Mouse (Mus musculus): ENCODE measurements around the gene 1810062G17Rik. TPM values are rescaled to one million over a fixed set of nuclear protein-coding genes. Genes with fewer than 3 reads are reported as not detected.

Gene 1810062G17Rik
- polyA plus RNA-seq, 1 experiment, result 0.46 TPM

DNA sequence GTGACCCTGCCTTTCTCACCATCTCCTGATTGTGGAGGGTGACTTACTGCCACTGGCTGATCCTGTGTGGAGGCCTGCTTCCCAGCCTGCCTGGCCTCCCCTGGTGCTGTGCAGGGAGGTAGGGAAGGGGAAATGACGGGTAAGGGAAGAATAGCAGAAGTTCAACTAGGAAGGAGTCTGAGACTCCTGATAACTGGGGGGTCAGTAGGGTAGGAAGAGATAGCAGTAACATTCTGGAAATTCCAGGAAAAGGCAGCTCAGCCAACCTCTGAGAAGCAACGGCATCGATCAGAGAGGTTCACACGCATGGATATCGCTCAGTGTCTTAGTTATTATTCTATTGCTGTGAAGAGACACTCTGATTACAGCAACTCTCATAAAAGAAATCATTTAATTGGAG, 15.8 kb downstream of the 1810062G17Rik start:
- H3K4me3 ChIP-seq, result no peak overlapping the region
- TF ChIP-seq CEBPB (IDR thresholded peaks at IDR 0.05; ENCODE audit: insufficient read depth, poor library complexity, severe bottlenecking), result no peak
- no peak for TF ChIP-seq MAX (IDR thresholded peaks at IDR 0.05; ENCODE audit: low read depth)
- TF ChIP-seq MYOD1 (IDR thresholded peaks at IDR 0.05; ENCODE audit: control insufficient read depth in 1 of 3, insufficient read length in 2 of 3, low read depth in 2 of 3), result no peak
- TF ChIP-seq POLR2AphosphoS2 (IDR thresholded peaks at IDR 0.05; ENCODE audit: insufficient read length, low read depth), result no peak
- TF ChIP-seq E2F4 (IDR thresholded peaks at IDR 0.05; ENCODE audit: insufficient read depth), result no peak
- no peak for TF ChIP-seq SRF (IDR thresholded peaks at IDR 0.05; ENCODE audit: control insufficient read depth, insufficient read length, low read depth)
- TF ChIP-seq REST (IDR thresholded peaks at IDR 0.05; ENCODE audit: insufficient read depth, insufficient read length), result no peak
- TF ChIP-seq POLR2A (IDR thresholded peaks at IDR 0.05; ENCODE audit: insufficient read length, low read depth), result no peak
- no peak for TF ChIP-seq TCF3 (IDR thresholded peaks at IDR 0.05; ENCODE audit: insufficient read length, low read depth)
- H3K4me2 ChIP-seq (ENCODE audit: low read depth), result no peak overlapping the region
- no peaks in the 10 kb centered on the region for H3K27me3 ChIP-seq (ENCODE audit: control insufficient read depth, insufficient read depth, insufficient read length)
- H3K79me2 ChIP-seq (ENCODE audit: control insufficient read depth, insufficient read depth), result no peaks in the 10 kb centered on the region
- no peaks in the 10 kb centered on the region for H3K36me3 ChIP-seq (ENCODE audit: control insufficient read depth, insufficient read depth)
- H3ac ChIP-seq (ENCODE audit: control insufficient read depth, insufficient read length), result no peak overlapping the region

DNA sequence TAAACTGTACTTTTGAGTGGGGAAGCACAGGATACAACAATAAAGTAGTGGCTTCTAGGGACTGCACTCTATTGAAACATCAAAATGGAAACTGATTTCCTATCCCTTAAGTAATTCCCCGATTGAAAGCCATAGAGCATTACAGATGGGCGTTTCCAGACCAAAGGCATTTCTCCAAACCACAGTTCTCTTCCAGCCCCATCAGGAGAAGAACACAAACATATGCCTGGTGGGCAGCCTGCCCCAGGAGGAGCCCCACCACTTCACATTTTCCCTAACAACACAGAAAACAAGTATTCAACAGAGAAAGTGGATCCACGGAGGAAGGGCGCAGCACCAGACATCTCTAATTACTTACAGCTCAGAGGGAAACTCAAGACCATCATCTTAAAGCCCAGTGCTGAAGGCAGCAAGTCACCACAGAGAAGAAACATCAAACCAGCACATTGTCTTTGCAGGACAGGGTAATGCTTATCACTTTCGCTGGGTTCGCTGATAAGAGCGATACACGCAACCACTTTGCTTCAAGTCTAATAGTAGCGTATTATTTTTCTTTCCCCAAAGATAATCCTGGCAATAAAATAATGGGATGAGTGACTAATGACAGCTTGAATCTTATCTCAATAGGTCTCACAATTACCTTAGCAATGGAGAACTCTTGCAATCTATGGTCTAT, 17.1 kb downstream of the 1810062G17Rik start:
- no peaks in the 10 kb centered on the region for H3K79me2 ChIP-seq (ENCODE audit: control insufficient read depth, insufficient read depth)
- H3K4me2 ChIP-seq (ENCODE audit: low read depth), result peak overlapping the region; percentile 90
- H3ac ChIP-seq (ENCODE audit: control insufficient read depth, insufficient read length), result no peak overlapping the region
- no peaks in the 10 kb centered on the region for H3K27me3 ChIP-seq (ENCODE audit: control insufficient read depth, insufficient read depth, insufficient read length)
- H3K4me3 ChIP-seq, result no peak overlapping the region
- no peaks in the 10 kb centered on the region for H3K36me3 ChIP-seq (ENCODE audit: control insufficient read depth, insufficient read depth)
- TF ChIP-seq POLR2A (IDR thresholded peaks at IDR 0.05; ENCODE audit: insufficient read length, low read depth), result no peak
- no peak for TF ChIP-seq USF1 (IDR thresholded peaks at IDR 0.05; ENCODE audit: low read depth)
- no peak for TF ChIP-seq SRF (IDR thresholded peaks at IDR 0.05; ENCODE audit: control insufficient read depth, insufficient read length, low read depth)
- no peak for TF ChIP-seq MYOD1 (IDR thresholded peaks at IDR 0.05; ENCODE audit: control insufficient read depth in 1 of 3, insufficient read length in 2 of 3, low read depth in 2 of 3)
- TF ChIP-seq POLR2AphosphoS2 (IDR thresholded peaks at IDR 0.05; ENCODE audit: insufficient read length, low read depth), result no peak
- no peak for TF ChIP-seq MYOG (IDR thresholded peaks at IDR 0.05; ENCODE audit: control insufficient read depth in 1 of 3, insufficient read depth in 1 of 3, insufficient read length in 2 of 3, low read depth in 2 of 3)
- TF ChIP-seq TCF3 (IDR thresholded peaks at IDR 0.05; ENCODE audit: insufficient read length, low read depth), result no peak

DNA sequence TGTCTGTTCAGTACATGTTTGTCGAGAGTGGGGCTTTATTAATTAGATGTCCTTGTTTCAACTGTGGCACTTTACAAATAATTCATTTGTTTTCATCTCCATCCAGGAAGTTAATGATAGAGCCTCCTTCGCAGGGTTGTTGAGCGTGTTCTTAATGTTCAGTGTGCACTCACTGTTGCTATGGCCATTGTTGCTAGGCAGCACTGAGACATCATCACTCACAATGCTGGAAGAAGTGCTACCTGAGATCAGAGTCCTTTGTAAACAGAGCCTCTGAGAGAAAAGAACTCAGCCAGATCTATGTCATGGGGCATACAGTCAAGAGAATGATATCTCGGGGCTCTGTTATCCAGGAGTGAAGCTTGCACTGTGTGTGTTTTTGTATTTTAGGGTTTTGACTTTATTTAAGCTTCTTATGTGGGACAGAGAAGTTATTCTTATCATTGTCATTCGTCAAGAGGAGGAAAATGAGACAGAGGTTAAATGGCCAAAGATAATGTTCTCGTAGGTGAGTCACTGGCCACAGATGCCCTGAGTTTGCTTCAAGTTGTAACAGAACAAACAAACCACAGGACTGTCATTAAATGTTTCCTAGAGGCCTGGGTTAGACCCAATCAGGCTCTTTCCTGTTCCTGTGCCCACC, 18.0 kb downstream of the 1810062G17Rik start:
- Histone ChIP-seq H3ac (ENCODE audit: control insufficient read depth, insufficient read length) (no peak overlapping the region), H3K4me3 (no peak overlapping the region), H3K36me3 (ENCODE audit: control insufficient read depth, insufficient read depth) (no peaks in the 10 kb centered on the region), H3K79me2 (ENCODE audit: control insufficient read depth, insufficient read depth) (no peaks in the 10 kb centered on the region), H3K27me3 (ENCODE audit: control insufficient read depth, insufficient read depth, insufficient read length) (no peaks in the 10 kb centered on the region), H3K4me2 (ENCODE audit: low read depth) (peak overlapping the region; percentile 90)
- TF ChIP-seq MYOD1 (IDR thresholded peaks at IDR 0.05; ENCODE audit: control insufficient read depth in 1 of 3, insufficient read length in 2 of 3, low read depth in 2 of 3), result no peak

DNA sequence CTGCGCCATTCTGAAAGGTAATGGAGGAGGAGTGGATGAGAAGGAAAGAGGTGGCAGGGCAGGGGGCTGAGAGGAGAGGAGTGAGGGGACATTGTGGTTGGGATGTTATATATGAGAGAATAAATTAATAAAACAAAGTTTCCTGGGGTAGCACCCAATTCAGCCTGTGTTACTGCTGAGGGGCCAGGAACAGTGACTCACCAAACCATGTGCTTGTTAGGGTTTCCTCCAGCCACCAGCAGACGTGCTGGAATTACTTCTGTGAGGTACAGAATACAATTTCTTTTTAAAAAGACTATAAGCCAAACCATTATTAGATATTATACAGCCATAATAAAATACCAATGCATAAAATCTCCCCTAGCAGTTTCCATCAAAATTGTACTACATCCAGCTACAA, 18.9 kb downstream of the 1810062G17Rik start:
- Histone ChIP-seq H3ac (ENCODE audit: control insufficient read depth, insufficient read length) (no peak overlapping the region), H3K27me3 (ENCODE audit: control insufficient read depth, insufficient read depth, insufficient read length) (no peaks in the 10 kb centered on the region), H3K79me2 (ENCODE audit: control insufficient read depth, insufficient read depth) (no peaks in the 10 kb centered on the region), H3K4me2 (ENCODE audit: low read depth) (peak overlapping the region; percentile 90), H3K4me3 (no peak overlapping the region), H3K36me3 (ENCODE audit: control insufficient read depth, insufficient read depth) (no peaks in the 10 kb centered on the region)
- no peak for TF ChIP-seq TCF3 (IDR thresholded peaks at IDR 0.05; ENCODE audit: insufficient read length, low read depth)
- no peak for TF ChIP-seq E2F4 (IDR thresholded peaks at IDR 0.05; ENCODE audit: insufficient read depth)
- TF ChIP-seq MYOD1 (IDR thresholded peaks at IDR 0.05; ENCODE audit: control insufficient read depth in 1 of 3, insufficient read length in 2 of 3, low read depth in 2 of 3), result no peak
- TF ChIP-seq MAX (IDR thresholded peaks at IDR 0.05; ENCODE audit: low read depth), result no peak
- no peak for TF ChIP-seq REST (IDR thresholded peaks at IDR 0.05; ENCODE audit: insufficient read depth, insufficient read length)
- TF ChIP-seq MYOG (IDR thresholded peaks at IDR 0.05; ENCODE audit: control insufficient read depth in 1 of 3, insufficient read depth in 1 of 3, insufficient read length in 2 of 3, low read depth in 2 of 3), result no peak
- TF ChIP-seq SRF (IDR thresholded peaks at IDR 0.05; ENCODE audit: control insufficient read depth, insufficient read length, low read depth), result no peak
- TF ChIP-seq USF1 (IDR thresholded peaks at IDR 0.05; ENCODE audit: low read depth), result no peak
- no peak for TF ChIP-seq POLR2A (IDR thresholded peaks at IDR 0.05; ENCODE audit: insufficient read length, low read depth)
- no peak for TF ChIP-seq POLR2AphosphoS2 (IDR thresholded peaks at IDR 0.05; ENCODE audit: insufficient read length, low read depth)
- TF ChIP-seq TCF12 (IDR thresholded peaks at IDR 0.05; ENCODE audit: insufficient read depth, poor library complexity, severe bottlenecking), result no peak

DNA sequence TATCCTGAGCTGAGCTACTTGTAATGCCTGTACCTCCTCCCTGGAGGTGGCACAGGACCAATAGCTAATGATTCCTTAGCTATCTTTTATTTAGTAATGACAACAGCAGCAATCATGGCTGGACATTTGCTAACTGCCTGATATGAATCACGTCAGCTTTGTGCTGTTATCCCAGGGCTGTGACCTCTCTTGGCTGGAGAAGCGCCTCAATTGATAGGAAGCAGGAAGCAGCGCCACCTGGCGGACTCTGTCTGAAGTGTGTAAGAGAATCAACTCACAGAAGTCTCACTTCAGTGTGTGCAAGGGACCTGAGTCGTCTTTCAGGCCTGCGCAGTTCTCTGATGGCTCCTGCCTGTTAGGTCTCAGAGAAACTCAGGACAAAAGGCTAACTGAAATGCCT, 19.7 kb downstream of the 1810062G17Rik start:
- H3K4me3 ChIP-seq, result no peak overlapping the region
- H3K36me3 ChIP-seq (ENCODE audit: control insufficient read depth, insufficient read depth), result no peaks in the 10 kb centered on the region
- peak overlapping the region; percentile 90 for H3K4me2 ChIP-seq (ENCODE audit: low read depth)

More for the DNA sequence above, 19.7 kb downstream of the 1810062G17Rik start:
- H3K79me2 ChIP-seq (ENCODE audit: control insufficient read depth, insufficient read depth), result no peaks in the 10 kb centered on the region
- no peak overlapping the region for H3ac ChIP-seq (ENCODE audit: control insufficient read depth, insufficient read length)
- no peaks in the 10 kb centered on the region for H3K27me3 ChIP-seq (ENCODE audit: control insufficient read depth, insufficient read depth, insufficient read length)
- TF ChIP-seq POLR2A (IDR thresholded peaks at IDR 0.05; ENCODE audit: insufficient read length, low read depth) (no peak), MYOG (IDR thresholded peaks at IDR 0.05; ENCODE audit: control insufficient read depth in 1 of 3, insufficient read depth in 1 of 3, insufficient read length in 2 of 3, low read depth in 2 of 3) (no peak), TCF3 (IDR thresholded peaks at IDR 0.05; ENCODE audit: insufficient read length, low read depth) (no peak), MAX (IDR thresholded peaks at IDR 0.05; ENCODE audit: low read depth) (no peak), REST (IDR thresholded peaks at IDR 0.05; ENCODE audit: insufficient read depth, insufficient read length) (no peak), POLR2AphosphoS2 (IDR thresholded peaks at IDR 0.05; ENCODE audit: insufficient read length, low read depth) (no peak), E2F4 (IDR thresholded peaks at IDR 0.05; ENCODE audit: insufficient read depth) (no peak), USF1 (IDR thresholded peaks at IDR 0.05; ENCODE audit: low read depth) (no peak), SRF (IDR thresholded peaks at IDR 0.05; ENCODE audit: control insufficient read depth, insufficient read length, low read depth) (no peak), TCF12 (IDR thresholded peaks at IDR 0.05; ENCODE audit: insufficient read depth, poor library complexity, severe bottlenecking) (no peak)

All from myocyte (in vitro differentiated cells).